Mouse (Mus musculus) cortical plate, adult 2 months (tissue): ENCODE results near the gene Stk11. TPM values are rescaled to one million over a fixed set of nuclear protein-coding genes. Genes with fewer than 3 reads are reported as not detected.

Source experiments
- H3K27ac ChIP-seq: fragments of 200-500 bp; 2 replicates; pipeline ENCODE4 v1.5.1; 2012; ENCODE audit warnings: low read length, control low read depth, inconsistent platforms; ENCODE audit not compliant: insufficient read depth
- H3K4me1 ChIP-seq: fragments of 200-500 bp; 2 replicates; pipeline ENCODE4 v1.6.1; 2011; ENCODE audit warnings: low read length; ENCODE audit not compliant: control insufficient read depth, insufficient read depth
- H3K4me3 ChIP-seq: fragments of 200-500 bp; 2 replicates; pipeline ENCODE4 v1.5.1; 2011; ENCODE audit warnings: mild to moderate bottlenecking, low read length, control low read depth; ENCODE audit not compliant: insufficient read depth
- CTCF ChIP-seq: fragments of 200-500 bp; IDR thresholded peaks from 2 replicates; pipeline ENCODE4 v1.5.1; 2011; ENCODE audit warnings: mild to moderate bottlenecking, control low read depth, low read length; ENCODE audit not compliant: insufficient read depth; ENCODE audit errors: extremely low read depth
- POLR2A ChIP-seq: fragments of 200-500 bp; IDR thresholded peaks from 2 replicates; pipeline ENCODE4 v1.6.1; 2011; ENCODE audit warnings: mild to moderate bottlenecking, low read length, control low read depth; ENCODE audit not compliant: insufficient read depth; ENCODE audit errors: extremely low read depth
- polyA plus RNA-seq: library from polyadenylated mRNA; depleted of rRNA; stranded (reverse); fragments of >200 nt; gene quantifications from 2 replicates; pipeline ENCODE4 v1.2.3, GENCODE M21; 2012

Gene Stk11
- polyA plus RNA-seq, 1 experiment: 94.2 TPM

DNA sequence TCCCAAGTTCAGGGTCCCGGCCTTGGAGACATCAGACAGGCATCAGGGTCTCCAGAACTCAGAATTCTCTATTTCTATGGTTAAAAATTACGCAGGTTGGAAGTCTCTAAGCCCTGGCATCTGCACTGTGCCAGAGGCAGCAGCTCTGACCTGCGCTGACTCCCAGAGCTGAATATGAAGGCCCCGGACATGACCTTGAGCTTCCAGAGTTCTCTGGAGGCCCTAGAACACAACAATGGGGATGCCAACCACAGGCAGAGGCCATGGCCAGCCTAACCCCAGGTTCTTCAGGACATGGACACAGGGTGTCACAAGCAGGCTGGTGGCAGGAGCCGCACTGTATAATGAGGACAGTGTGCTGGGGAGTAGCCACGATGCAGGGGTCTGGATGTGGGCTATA is 21.5 kb upstream of the Stk11 start:
- H3K4me3 ChIP-seq: no peak overlapping the region
- no peaks in the 10 kb centered on the region for H3K4me1 ChIP-seq
- no peak overlapping the region for H3K27ac ChIP-seq
- no peak for TF ChIP-seq POLR2A
- TF ChIP-seq CTCF: no peak

DNA sequence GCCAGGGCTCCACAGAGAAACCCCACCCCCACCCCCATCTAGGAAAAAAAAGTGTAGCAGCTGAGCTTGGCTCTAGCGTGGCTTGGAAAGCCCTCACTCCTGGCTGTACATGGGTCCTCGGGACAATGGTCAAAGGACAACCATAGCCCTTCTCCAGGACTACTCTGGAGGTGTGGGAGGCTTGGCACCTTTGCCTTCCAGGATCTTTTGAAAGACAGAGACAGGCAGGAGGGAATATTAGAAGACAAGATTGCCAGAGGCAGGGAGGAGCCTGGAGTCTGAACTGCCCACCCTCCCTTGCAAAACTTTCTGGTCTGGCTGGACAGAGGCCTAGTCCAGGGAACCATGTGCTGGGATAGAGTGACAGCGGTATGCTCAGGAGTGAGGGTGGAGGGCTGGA is 20.9 kb upstream of the Stk11 start:
- Histone ChIP-seq H3K27ac (no peak overlapping the region), H3K4me1 (no peaks in the 10 kb centered on the region), H3K4me3 (no peak overlapping the region)
- TF ChIP-seq CTCF: no peak
- TF ChIP-seq POLR2A: no peak

- Histone ChIP-seq H3K4me1 (no peaks in the 10 kb centered on the region), H3K4me3 (no peak overlapping the region), H3K27ac (no peak overlapping the region)
- no peak for TF ChIP-seq POLR2A
- TF ChIP-seq CTCF: no peak
Measured at GRCm38 (mm10) chr10:80095547-80095946, 20.1 kb upstream of the Stk11 start.

DNA sequence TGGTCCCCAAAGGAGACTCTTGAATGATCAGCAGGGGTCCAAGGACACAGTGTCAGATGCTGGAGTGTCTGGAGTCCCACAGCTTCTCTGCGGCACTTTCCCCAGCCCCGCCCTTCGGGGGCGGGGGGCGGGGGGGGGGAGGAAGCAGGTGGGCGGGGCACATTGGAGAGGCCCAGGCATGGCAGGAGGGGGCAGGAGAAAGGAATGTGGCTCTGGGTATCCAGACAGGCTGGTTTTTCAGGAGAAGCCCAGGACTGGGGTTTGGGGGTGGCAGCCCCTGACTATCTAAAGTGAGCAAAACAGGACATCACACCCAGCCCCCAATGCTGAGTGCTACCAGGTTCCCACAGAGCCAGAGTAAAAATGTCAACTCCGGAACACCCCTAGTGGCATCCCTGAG is 18.3 kb upstream of the Stk11 start:
- TF ChIP-seq POLR2A (no peak), CTCF (no peak)
- H3K27ac ChIP-seq: no peak overlapping the region
- no peaks in the 10 kb centered on the region; the same call in 1 of the 2 replicates for H3K4me1 ChIP-seq
- no peak overlapping the region for H3K4me3 ChIP-seq

DNA sequence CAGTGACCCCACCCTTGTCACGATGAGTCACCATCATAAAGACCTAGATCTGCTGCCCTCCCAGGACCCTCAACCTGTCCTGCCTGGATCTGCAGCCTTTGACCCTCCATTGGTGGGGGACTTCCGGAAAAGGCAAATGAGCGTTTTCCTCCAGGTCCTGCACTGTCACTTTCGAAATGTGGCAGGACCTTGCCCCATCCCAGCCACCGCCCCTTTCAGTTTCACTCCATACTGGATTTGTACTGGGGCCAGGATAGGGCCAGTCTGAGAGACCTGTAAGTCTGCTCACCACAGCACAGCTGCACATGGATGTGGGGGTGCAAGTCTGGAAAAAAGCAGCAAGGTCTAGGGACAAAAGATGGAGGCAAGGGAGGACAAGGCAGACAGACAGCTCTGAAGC is 17.0 kb upstream of the Stk11 start:
- no peak for TF ChIP-seq CTCF
- TF ChIP-seq POLR2A: no peak
- H3K4me1 ChIP-seq: no peaks in the 10 kb centered on the region; the same call in 1 of the 2 replicates
- no peak overlapping the region for H3K27ac ChIP-seq
- H3K4me3 ChIP-seq: no peak overlapping the region

- no peak for TF ChIP-seq CTCF
- no peak for TF ChIP-seq POLR2A
- Histone ChIP-seq H3K27ac (no peak overlapping the region), H3K4me1 (no peaks in the 10 kb centered on the region; the same call in 1 of the 2 replicates), H3K4me3 (no peak overlapping the region)
Measured at GRCm38 (mm10) chr10:80100982-80101381, 14.6 kb upstream of the Stk11 start.

DNA sequence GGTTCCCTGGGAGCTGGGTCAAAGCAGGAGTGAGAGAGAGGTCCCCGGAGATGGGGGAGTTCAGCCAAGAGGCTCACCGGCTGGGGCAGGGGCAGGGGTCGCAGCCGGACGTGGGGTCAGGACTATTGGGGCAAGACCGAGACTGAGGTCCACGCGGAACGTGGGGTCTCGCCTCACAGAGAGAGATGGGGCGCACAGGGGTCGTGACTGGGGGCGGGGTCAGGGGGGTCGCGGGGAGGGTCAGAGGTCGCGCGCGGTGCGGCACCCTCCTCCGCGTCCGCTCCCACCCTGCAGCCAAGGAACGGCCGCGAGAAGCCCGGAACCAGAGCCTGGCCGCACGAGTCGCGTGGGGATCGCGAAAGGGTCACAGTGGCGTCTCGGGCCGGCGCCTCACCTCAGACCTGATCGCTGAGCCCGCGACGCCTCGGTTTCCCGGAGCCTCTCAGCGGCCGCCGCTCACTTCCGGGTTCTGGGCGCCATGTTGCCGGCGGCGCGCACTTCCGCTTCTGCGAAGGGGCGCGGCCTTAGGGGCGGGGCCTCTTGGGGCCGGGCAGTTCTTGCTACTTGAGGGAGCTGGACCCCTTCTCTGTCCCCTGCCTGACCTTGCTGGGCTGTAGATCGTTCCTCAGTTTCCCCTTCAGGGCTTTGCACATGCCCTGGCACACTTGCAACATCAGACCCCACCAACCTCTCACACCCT is 13.2 kb upstream of the Stk11 start:
- TF ChIP-seq POLR2A (peak; percentile 68), CTCF (no peak)
- no peaks in the 10 kb centered on the region; the same call in 1 of the 2 replicates for H3K4me1 ChIP-seq
- H3K27ac ChIP-seq: peak overlapping the region; percentile 91
- H3K4me3 ChIP-seq: peak overlapping the region; percentile 98

GRCm38 (mm10) chr10:80103032-80103431 is 12.6 kb upstream of the Stk11 start:
- H3K4me3 ChIP-seq: peak overlapping the region; percentile 98; the same call in 1 of the 2 replicates
- H3K27ac ChIP-seq: no peak overlapping the region
- TF ChIP-seq POLR2A (no peak), CTCF (no peak)
- no peaks in the 10 kb centered on the region; the same call in 1 of the 2 replicates for H3K4me1 ChIP-seq

- Histone ChIP-seq H3K4me3 (no peak overlapping the region), H3K4me1 (no peaks in the 10 kb centered on the region; the same call in 1 of the 2 replicates), H3K27ac (no peak overlapping the region)
- no peak for TF ChIP-seq POLR2A
- no peak for TF ChIP-seq CTCF
Measured at GRCm38 (mm10) chr10:80104181-80104580, 11.4 kb upstream of the Stk11 start.

- TF ChIP-seq CTCF (no peak), POLR2A (no peak)
- Histone ChIP-seq H3K27ac (no peak within 1 kb of the TSS), H3K4me1 (no peaks in the 10 kb centered on the region; the same call in 1 of the 2 replicates), H3K4me3 (no peak within 1 kb of the TSS)
Measured at GRCm38 (mm10) chr10:80105460-80105859, 10.1 kb upstream of the Stk11 start, which contains the start of gene Sbno2. TSS of gene Sbno2 (minus strand) at chr10:80105571.

- H3K4me3 ChIP-seq: no peak overlapping the region
- H3K4me1 ChIP-seq: no peaks in the 10 kb centered on the region; the same call in 1 of the 2 replicates
- TF ChIP-seq POLR2A (no peak), CTCF (no peak)
- H3K27ac ChIP-seq: no peak overlapping the region
Measured at GRCm38 (mm10) chr10:80105926-80106325, 9.7 kb upstream of the Stk11 start.
